Mouse (Mus musculus) layer of hippocampus, postnatal 14 days (tissue): Measurements from ENCODE around the gene Rnf13. TPM values are rescaled to one million over a fixed set of nuclear protein-coding genes. Genes with fewer than 3 reads are reported as not detected.

Experiments used
- DNase-seq, 2 experiments: peaks; one replicate each; pipeline ENCODE4 v3.0.0; 2021 to 2022; ENCODE audit warnings: low spot score in 2 of 2, mixed read lengths in 1 of 2
- total RNA-seq, 2 experiments: library from RNA; stranded (reverse); gene quantifications; 2 replicates each; pipeline ENCODE4 v1.2.3; 2021

Rnf13 gene
- total RNA-seq, 2 experiments from 2014 or later, result 76.8 to 79.6 TPM

DNA sequence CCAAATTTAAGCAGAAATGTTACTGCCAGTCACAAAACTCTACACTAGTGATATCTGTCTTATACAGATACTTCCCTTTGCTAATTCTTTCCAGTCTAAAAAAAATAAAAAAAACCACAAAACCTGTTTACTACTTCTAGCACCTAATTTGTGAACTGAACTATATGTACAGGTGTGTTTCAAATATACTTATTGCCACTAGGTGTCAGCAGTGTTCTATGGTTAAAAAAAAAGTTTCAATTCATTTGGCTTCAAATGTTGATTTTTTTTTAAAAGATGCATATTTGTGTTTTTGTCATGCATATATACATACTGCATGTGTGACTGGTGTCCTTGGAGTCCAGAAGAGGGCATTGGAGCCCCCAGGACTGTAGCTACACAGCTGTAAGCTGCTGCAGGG is 107.9 kb downstream of the Rnf13 start:
- no peak for DNase-seq

DNA sequence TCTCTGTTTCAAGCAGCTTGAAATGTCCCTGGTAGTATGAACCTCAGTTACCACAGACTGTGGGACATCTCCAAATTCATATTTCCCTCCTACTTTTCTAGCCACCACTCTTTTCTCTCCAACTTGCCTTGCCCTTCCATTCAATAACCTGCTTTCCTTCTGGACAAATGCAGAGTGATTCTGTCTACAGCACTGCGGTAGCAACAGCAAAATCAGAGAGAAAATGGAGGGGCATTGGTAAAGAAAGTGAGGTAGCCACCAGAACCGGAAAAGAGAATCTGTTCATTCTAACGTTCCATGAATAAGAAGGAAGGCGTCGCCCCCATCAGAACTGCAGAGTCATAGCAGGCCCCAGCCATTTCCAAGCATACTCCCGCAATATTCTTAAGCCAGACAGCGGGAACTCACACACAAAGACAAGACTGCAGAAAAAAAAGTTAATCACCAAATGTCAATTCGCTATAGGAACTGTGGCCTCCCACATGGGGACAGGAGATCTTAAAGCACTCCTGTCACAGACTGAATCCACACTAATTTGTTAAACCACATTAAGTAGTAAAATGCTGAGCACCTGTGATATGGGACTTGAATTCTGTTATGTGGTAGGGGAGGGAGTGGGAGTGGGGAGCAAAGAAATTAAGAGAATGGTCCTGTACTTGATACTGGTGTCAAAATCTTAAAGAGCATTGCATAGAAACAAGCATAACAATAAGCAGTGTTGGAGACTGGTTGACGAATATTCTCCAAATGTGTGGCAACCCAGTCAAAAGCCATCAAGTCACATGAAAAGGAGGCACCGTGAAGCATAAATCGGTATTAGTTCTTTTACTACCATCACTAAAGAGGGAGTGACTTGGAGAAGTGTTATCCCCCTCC is 110.2 kb downstream of the Rnf13 start:
- DNase-seq, result peak; percentile 13 to 51

DNA sequence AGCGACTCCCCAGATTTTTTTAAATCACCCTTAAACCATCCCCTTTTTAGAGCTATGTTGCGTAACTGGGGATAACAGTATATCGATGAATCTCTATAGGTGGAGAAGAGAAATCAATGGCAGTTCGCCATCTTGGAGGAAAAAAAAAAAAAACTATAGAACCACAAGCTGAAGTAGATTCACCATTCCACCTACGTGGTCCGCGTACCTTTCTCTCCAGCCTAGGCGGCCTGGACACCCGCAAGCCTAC is 110.7 kb downstream of the Rnf13 start:
- peak in 1 of 2 experiments; percentile 20 for DNase-seq

DNA sequence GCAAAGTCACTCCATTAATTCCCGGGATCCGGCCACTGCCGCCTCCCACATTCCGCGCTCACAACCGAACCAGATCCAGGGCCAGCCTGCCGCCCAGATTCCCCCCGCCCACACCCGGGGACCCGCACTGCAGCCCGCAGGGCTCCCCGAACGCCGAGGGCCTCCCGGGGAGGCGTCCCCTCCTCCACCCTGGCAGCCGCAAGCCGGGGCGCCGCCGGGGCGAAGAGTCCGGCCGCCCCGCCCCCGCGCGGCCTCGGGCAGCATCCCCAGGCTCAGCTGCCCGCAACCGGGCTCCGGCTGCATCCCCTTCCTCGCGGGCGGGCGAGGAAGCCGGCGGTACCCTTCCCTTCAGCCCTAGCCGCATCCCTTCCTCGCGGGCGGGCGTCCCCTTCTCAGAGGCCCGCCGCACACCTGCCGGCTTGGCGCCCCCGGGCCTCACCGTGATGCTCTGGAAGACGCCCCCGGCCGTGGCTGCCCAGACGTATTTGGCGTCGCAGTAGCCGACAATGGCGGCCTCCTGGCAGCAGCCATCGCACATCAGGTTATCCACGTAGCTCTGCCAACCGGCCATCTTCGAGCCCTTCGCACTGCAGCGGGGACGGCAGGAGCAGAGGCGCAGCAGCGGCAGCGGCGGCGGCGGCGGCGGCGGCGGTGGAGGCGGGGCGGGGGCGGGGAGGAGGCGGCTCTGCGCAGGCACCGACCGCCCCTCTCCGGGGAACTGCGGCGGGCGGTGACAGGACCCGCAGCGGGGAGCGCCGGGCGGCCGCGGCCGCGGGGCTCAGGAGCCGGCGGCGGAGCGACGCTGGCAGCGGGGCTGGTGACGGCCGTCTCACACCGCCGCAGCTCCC is 111.3 kb downstream of the Rnf13 start:
- peak; percentile 60 to 68 for DNase-seq

DNA sequence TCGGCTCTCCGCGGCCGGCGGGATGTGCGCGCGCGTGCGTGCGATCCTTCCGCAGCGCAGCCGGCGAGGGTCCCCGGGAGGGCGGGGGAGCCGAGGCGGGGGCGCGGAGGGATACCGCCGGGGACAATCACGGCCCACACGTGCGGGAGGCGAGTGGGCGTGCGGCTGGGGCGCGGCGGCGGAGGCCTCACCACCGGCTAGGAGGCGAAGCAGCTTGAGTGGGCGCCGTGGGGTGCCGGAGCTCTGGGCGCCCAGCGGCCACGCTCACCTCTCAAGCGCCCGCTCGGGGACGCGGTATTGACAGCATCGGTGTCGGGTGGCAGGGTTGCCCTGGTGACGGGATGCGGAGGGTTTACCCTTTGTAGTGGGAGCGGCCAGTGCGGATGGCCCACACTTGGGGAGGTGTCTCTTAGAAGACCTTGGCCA is 111.9 kb downstream of the Rnf13 start, which contains the start of gene Pfn2:
Gene Pfn2, minus strand, starts transcription at position 320 of the 426 bp plus-strand sequence.
- DNase-seq, result peak; percentile 82 to 89

DNA sequence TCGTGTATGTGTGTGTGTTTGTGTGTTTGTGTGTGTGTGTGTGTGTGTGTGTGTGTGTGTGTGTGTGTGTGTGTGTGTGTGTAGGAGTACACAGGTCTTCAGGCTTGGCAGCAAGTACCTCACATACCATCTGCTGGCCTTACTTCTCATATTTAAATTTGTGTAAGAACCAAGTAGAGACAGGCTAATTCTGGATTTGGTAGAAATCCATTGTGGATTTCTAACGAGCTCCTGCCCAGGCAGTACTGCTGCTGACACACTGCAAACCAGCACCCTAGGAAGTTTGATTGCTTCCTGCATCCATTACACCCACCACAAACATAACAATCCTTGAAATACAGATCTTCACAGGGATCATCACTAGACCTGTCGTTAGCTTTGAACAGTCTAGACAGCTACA is 147.1 kb downstream of the Rnf13 start:
- DNase-seq, result peak in 1 of 2 experiments; percentile 9

Other genes with a start within 250 kb of the Rnf13 start
- 10 to 100 TPM; 20.3 to 22.0 TPM for gene Wwtr1, start 160.2 kb upstream of the Rnf13 start, total RNA-seq
- 10 to 100 TPM; 20.5 to 24.7 TPM for gene Commd2, start 84.3 kb upstream of the Rnf13 start, total RNA-seq
- 1 to 10 TPM; 1.3 to 1.7 TPM for gene Ankub1, start 43.3 kb upstream of the Rnf13 start, total RNA-seq
- 100 to 1,000 TPM; 584 to 601 TPM for gene Pfn2, start 112.0 kb downstream of the Rnf13 start, total RNA-seq